Mouse (Mus musculus) erythroblast, embryonic 14.5 days (primary cell): Measurements from ENCODE around the gene Rin3.

Experiments used
- GATA1 ChIP-seq: IDR thresholded peaks from 2 replicates; pipeline ENCODE4 v1.6.1; 2012; ENCODE audit warnings: low read length, inconsistent platforms, mixed read lengths
- TAL1 ChIP-seq: IDR thresholded peaks from 3 replicates; pipeline ENCODE4 v1.6.1; 2012; ENCODE audit warnings: low read length, inconsistent platforms, mixed read lengths

DNA sequence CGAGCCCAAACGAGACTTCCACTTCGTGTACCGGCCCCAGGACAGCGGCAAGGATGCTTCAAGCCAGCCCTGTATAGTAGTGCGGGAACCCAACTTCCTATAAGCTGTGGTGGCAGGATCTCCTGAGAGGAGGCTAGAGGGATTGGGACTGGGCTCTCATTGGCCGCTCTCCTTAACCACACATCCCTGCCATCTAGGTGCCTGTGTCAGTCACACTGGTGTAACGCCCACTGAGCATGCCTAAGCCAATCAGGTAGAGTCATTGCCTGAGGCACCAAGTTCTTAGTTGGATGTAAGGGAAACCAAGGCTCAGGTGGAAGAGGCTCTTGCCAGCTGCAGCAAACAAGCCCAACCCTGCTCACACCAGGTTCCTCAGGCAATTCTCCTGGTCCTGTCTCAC, 107.2 kb downstream of the Rin3 start:
- TF ChIP-seq GATA1 (no peak), TAL1 (no peak)
